Mouse (Mus musculus) hindbrain, postnatal 0 days (tissue): ENCODE results near the gene Trim43b. TPM values are rescaled to one million over a fixed set of nuclear protein-coding genes. Genes with fewer than 3 reads are reported as not detected.
"Not testable (repeated sequence)": the region's sequence is repeated elsewhere in the genome, so short reads cannot be mapped to it uniquely, and the experiment has no call there.

Experiments
- ATAC-seq: fragments of 200-750 bp; cut with Nextera tagmentation; 2 replicates; pipeline ENCODE4 v1.8.0; 2017; ENCODE audit warnings: mild to moderate bottlenecking, moderate TSS enrichment, moderate library complexity
- DNase-seq: peaks from one replicate; pipeline ENCODE4 v3.0.0-alpha.2; 2015; ENCODE audit warnings: low spot score
- H3K27ac ChIP-seq: fragments of 300-500 bp; sonication (generic); 2 replicates; pipeline ENCODE4 v1.5.1; 2014; ENCODE audit warnings: mild to moderate bottlenecking
- H3K27me3 ChIP-seq: fragments of 300-500 bp; sonication (generic); 2 replicates; pipeline ENCODE4 v1.6.1; 2014; ENCODE audit warnings: low read length, mixed read lengths; ENCODE audit not compliant: insufficient read depth
- H3K36me3 ChIP-seq: fragments of 300-500 bp; sonication (generic); 2 replicates; pipeline ENCODE4 v1.6.1; 2014; ENCODE audit warnings: low read length, mixed read lengths; ENCODE audit not compliant: insufficient read depth
- H3K4me1 ChIP-seq: fragments of 300-500 bp; sonication (generic); 2 replicates; pipeline ENCODE4 v1.6.1; 2014; ENCODE audit warnings: antibody characterized with exemption, low read length, mixed read lengths; ENCODE audit not compliant: insufficient read depth
- H3K4me2 ChIP-seq: fragments of 300-500 bp; sonication (generic); 2 replicates; pipeline ENCODE4 v1.6.1; 2014; ENCODE audit warnings: low read depth, mild to moderate bottlenecking, low read length, moderate library complexity, mixed read lengths
- H3K4me3 ChIP-seq: fragments of 300-500 bp; sonication (generic); 2 replicates; pipeline ENCODE4 v1.5.1; 2014; ENCODE audit warnings: low read length
- H3K9ac ChIP-seq: fragments of 300-500 bp; sonication (generic); replicated peaks from 2 replicates; pipeline ENCODE4 v1.6.1; 2014; ENCODE audit warnings: mild to moderate bottlenecking, low read length, moderate library complexity, mixed read lengths
- H3K9me3 ChIP-seq: fragments of 300-500 bp; sonication (generic); 2 replicates; pipeline ENCODE4 v1.6.1; 2016; ENCODE audit warnings: low read length, mixed read lengths
- WGBS: fragments of 180-500 bp; shearing (Covaris S2); extraction: QIAGEN DNeasy Blood & Tissue Kit; methylation state at CpG from one replicate; pipeline ENCODE4 v1.1.7; 2014; 5-methylcytosine and 5-hydroxymethylcytosine counted together
- polyA plus RNA-seq: library from polyadenylated mRNA; unstranded; fragments of >200 nt; fragmentation: Nextera tagmentation; extraction: Ambion mirVana; gene quantifications from 2 replicates; pipeline ENCODE4 v1.2.1, GENCODE M21; 2015
- total RNA-seq: library from RNA; depleted of rRNA; stranded (reverse); fragments of >200 nt; gene quantifications from 2 replicates; pipeline ENCODE4 v1.2.3, GENCODE M21; 2014; rRNA removed

Gene Trim43b
- total RNA-seq (0.07 TPM in 1 of 2 replicates, not detected in the other), polyA plus RNA-seq (not detected in 2 replicates)

- H3K9ac ChIP-seq, ATAC-seq, H3K27ac ChIP-seq, H3K4me1 ChIP-seq, DNase-seq, H3K9me3 ChIP-seq, H3K36me3 ChIP-seq, H3K4me2 ChIP-seq, H3K4me3 ChIP-seq, H3K27me3 ChIP-seq: not testable (repeated sequence)
- whole genome bisulfite sequencing: 88% methylated on average over 2 of the region's 2 CpGs
Observed at GRCm38 (mm10) chr9:89092735-89093134, at the start of gene Trim43b. TSS of gene Trim43b (minus strand) at chr9:89092835.

GRCm38 (mm10) chr9:89104576-89104975, 11.9 kb upstream of the Trim43b start:
- not testable (repeated sequence) for H3K4me1 ChIP-seq, H3K27me3 ChIP-seq, DNase-seq, H3K9ac ChIP-seq, H3K36me3 ChIP-seq, H3K27ac ChIP-seq, H3K4me2 ChIP-seq, H3K9me3 ChIP-seq, ATAC-seq, H3K4me3 ChIP-seq
- WGBS: 90% methylated on average over 7 of the region's 7 CpGs

- H3K9me3 ChIP-seq, H3K27ac ChIP-seq, H3K36me3 ChIP-seq, ATAC-seq, H3K4me2 ChIP-seq, H3K9ac ChIP-seq, H3K4me3 ChIP-seq, H3K27me3 ChIP-seq, H3K4me1 ChIP-seq, DNase-seq: not testable (repeated sequence)
- 95% methylated on average over 13 of the region's 13 CpGs for WGBS
Observed at GRCm38 (mm10) chr9:89086746-89087145, 5.9 kb downstream of the Trim43b start.

GRCm38 (mm10) chr9:89079637-89080036, 13.0 kb downstream of the Trim43b start:
- not testable (repeated sequence) for H3K27me3 ChIP-seq, H3K36me3 ChIP-seq, DNase-seq, H3K4me3 ChIP-seq, H3K9me3 ChIP-seq, ATAC-seq, H3K4me2 ChIP-seq, H3K27ac ChIP-seq, H3K4me1 ChIP-seq, H3K9ac ChIP-seq
- 90% methylated on average over 10 of the region's 10 CpGs for WGBS

GRCm38 (mm10) chr9:89076508-89076907, 16.1 kb downstream of the Trim43b start:
- not testable (repeated sequence) for DNase-seq, H3K9me3 ChIP-seq, H3K27me3 ChIP-seq, H3K27ac ChIP-seq, H3K36me3 ChIP-seq, H3K4me1 ChIP-seq, H3K9ac ChIP-seq, H3K4me2 ChIP-seq, H3K4me3 ChIP-seq, ATAC-seq
- 83% methylated on average over 1 of the region's 5 CpGs for WGBS

- 88% methylated on average over 2 of the region's 6 CpGs for WGBS
- not testable (repeated sequence) for ATAC-seq, H3K9me3 ChIP-seq, H3K4me2 ChIP-seq, H3K27me3 ChIP-seq, H3K4me1 ChIP-seq, DNase-seq, H3K9ac ChIP-seq, H3K4me3 ChIP-seq, H3K36me3 ChIP-seq, H3K27ac ChIP-seq
Observed at GRCm38 (mm10) chr9:89067143-89067501, 25.5 kb downstream of the Trim43b start.

GRCm38 (mm10) chr9:89066378-89067142, 26.1 kb downstream of the Trim43b start:
- H3K4me2 ChIP-seq, H3K9ac ChIP-seq, H3K4me1 ChIP-seq, H3K27me3 ChIP-seq, H3K27ac ChIP-seq, H3K4me3 ChIP-seq, H3K9me3 ChIP-seq, H3K36me3 ChIP-seq: not testable (repeated sequence)
- WGBS: 64% methylated on average over 37 of the region's 44 CpGs
- ATAC-seq: peak; percentile 98
- DNase-seq: peak; percentile 72

Other genes starting within 250 kb of the Trim43b start
- not detected in 2 replicates for gene Bcl2a1a, start 135.9 kb downstream of the Trim43b start, total RNA-seq
- gene Bcl2a1a, start 135.9 kb downstream of the Trim43b start, polyA plus RNA-seq: not detected in 2 replicates
- 0.16 TPM in 1 of 2 replicates, not detected in the other for gene Bcl2a1b, start 106.4 kb upstream of the Trim43b start, total RNA-seq
- 2.4 and 2.6 TPM in 2 replicates for gene Bcl2a1b, start 106.4 kb upstream of the Trim43b start, polyA plus RNA-seq
- 2.0 TPM in 1 of 2 replicates, not detected in the other for gene Gm29094, start 106.5 kb upstream of the Trim43b start, total RNA-seq
- not detected in 2 replicates for gene Gm29094, start 106.5 kb upstream of the Trim43b start, polyA plus RNA-seq
- 5.3 and 11.1 TPM in 2 replicates for gene Mthfs, start 117.8 kb upstream of the Trim43b start, total RNA-seq
- gene Mthfs, start 117.8 kb upstream of the Trim43b start, polyA plus RNA-seq: 22.5 and 23.7 TPM in 2 replicates